Mouse (Mus musculus) left cerebral cortex, postnatal 10 days (tissue): ENCODE measurements at regions not wholly inside any gene's neighbourhood (a gene's known extent, or its start where the extent isn't known, plus 50 kb on each side); places are given as distances from the start of the nearest gene placed in this dataset.
A peak's percentile ranks its signal among the peaks of the same experiment; 100 is the strongest.
"Not testable (repeated sequence)": the region's sequence is repeated elsewhere in the genome, so short reads cannot be mapped to it uniquely, and the experiment has no call there.

Experiments used
- DNase-seq, 2 experiments: peaks; one replicate each; pipeline ENCODE4 v3.0.0; 2021 to 2022; ENCODE audit warnings: low spot score in 2 of 2, mixed read lengths in 1 of 2; ENCODE audit errors: extremely low spot score in 1 of 2
- intact Hi-C: fragments of 180-260 bp; cut with DNase I; formaldehyde crosslinking; loops from one replicate; pipeline ENCODE4 v1.15.1; 2025

- intact Hi-C loops: no loop called here
- no peak for DNase-seq
Measured at GRCm38 (mm10) chr6:140816359-140816758, 87.3 kb downstream of the Gm11077 start.

GRCm38 (mm10) chr6:140816831-140817230 lies 87.7 kb downstream of the Gm11077 start:
- DNase-seq: no peak

GRCm38 (mm10) chr6:140819451-140819878 lies 90.4 kb downstream of the Gm11077 start:
- intact Hi-C loops: no loop called here
- no peak for DNase-seq

More at GRCm38 (mm10) chr6:140816831-140817230, 87.7 kb downstream of the Gm11077 start:
- intact Hi-C loops: no loop called here

GRCm38 (mm10) chr6:140826522-140826921 lies 97.4 kb downstream of the Gm11077 start:
- DNase-seq: no peak
- intact Hi-C loops: no loop called here

GRCm38 (mm10) chr6:140827651-140828050 lies 98.6 kb downstream of the Gm11077 start:
- intact Hi-C loops: no loop called here
- no peak for DNase-seq

- intact Hi-C loops: no loop called here
- no peak for DNase-seq
Measured at GRCm38 (mm10) chr6:140843292-140843991, 114.4 kb downstream of the Gm11077 start.

GRCm38 (mm10) chr6:140847165-140847564 lies 118.1 kb downstream of the Gm11077 start:
- no peak for DNase-seq
- intact Hi-C loops: no loop called here

GRCm38 (mm10) chr6:140852420-140852819 lies 123.3 kb downstream of the Gm11077 start:
- no peak for DNase-seq
- intact Hi-C loops: loop anchor here (10.0 kb wide), 1 partner anchor 88 kb away; no protein-coding TSS in a partner anchor

GRCm38 (mm10) chr6:140853508-140853907 lies 124.4 kb downstream of the Gm11077 start:
- intact Hi-C loops: loop anchor here (10.0 kb wide), 1 partner anchor 89 kb away; no protein-coding TSS in a partner anchor

GRCm38 (mm10) chr6:140854691-140855090 lies 125.6 kb downstream of the Gm11077 start:
- intact Hi-C loops: loop anchor here (10.0 kb wide), 1 partner anchor 90 kb away; no protein-coding TSS in a partner anchor
- DNase-seq: no peak

More at GRCm38 (mm10) chr6:140853508-140853907, 124.4 kb downstream of the Gm11077 start:
- peak; percentile 44 to 67 for DNase-seq

- intact Hi-C loops: loop anchor here (10.0 kb wide), 1 partner anchor 92 kb away; no protein-coding TSS in a partner anchor
- DNase-seq: no peak
Measured at GRCm38 (mm10) chr6:140856468-140857117, 127.5 kb downstream of the Gm11077 start.

GRCm38 (mm10) chr6:140857118-140857746 lies 128.1 kb downstream of the Gm11077 start:
- intact Hi-C loops: loop anchor here (10.0 kb wide), 1 partner anchor 92 kb away; no protein-coding TSS in a partner anchor
- peak in 1 of 2 experiments; percentile 31 for DNase-seq

GRCm38 (mm10) chr6:140869523-140869922 lies 140.4 kb downstream of the Gm11077 start:
- intact Hi-C loops: not testable (repeated sequence)

GRCm38 (mm10) chr6:140874831-140875230 lies 145.7 kb downstream of the Gm11077 start:
- DNase-seq: no peak
- intact Hi-C loops: no loop called here

More at GRCm38 (mm10) chr6:140869523-140869922, 140.4 kb downstream of the Gm11077 start:
- DNase-seq: not testable (repeated sequence)

- DNase-seq: no peak
- intact Hi-C loops: no loop called here
Measured at GRCm38 (mm10) chr6:140883651-140884050, 154.6 kb downstream of the Gm11077 start.

GRCm38 (mm10) chr6:140888610-140889009 lies 159.5 kb downstream of the Gm11077 start:
- intact Hi-C loops: no loop called here
- DNase-seq: no peak

- intact Hi-C loops: no loop called here
- no peak for DNase-seq
Measured at GRCm38 (mm10) chr6:140890060-140890459, 161.0 kb downstream of the Gm11077 start.

- intact Hi-C loops: no loop called here
- DNase-seq: no peak
Measured at GRCm38 (mm10) chr6:140890591-140890990, 161.5 kb downstream of the Gm11077 start.

- DNase-seq: no peak
- intact Hi-C loops: no loop called here
Measured at GRCm38 (mm10) chr6:140894467-140894866, 165.4 kb downstream of the Gm11077 start.
